Mouse (Mus musculus): Measurements from ENCODE around the gene Xaf1. TPM values are rescaled to one million over a fixed set of nuclear protein-coding genes. Genes with fewer than 3 reads are reported as not detected.

The Xaf1 gene
- polyA plus RNA-seq, 1 experiment from 2014 or later, result 4.9 TPM

DNA sequence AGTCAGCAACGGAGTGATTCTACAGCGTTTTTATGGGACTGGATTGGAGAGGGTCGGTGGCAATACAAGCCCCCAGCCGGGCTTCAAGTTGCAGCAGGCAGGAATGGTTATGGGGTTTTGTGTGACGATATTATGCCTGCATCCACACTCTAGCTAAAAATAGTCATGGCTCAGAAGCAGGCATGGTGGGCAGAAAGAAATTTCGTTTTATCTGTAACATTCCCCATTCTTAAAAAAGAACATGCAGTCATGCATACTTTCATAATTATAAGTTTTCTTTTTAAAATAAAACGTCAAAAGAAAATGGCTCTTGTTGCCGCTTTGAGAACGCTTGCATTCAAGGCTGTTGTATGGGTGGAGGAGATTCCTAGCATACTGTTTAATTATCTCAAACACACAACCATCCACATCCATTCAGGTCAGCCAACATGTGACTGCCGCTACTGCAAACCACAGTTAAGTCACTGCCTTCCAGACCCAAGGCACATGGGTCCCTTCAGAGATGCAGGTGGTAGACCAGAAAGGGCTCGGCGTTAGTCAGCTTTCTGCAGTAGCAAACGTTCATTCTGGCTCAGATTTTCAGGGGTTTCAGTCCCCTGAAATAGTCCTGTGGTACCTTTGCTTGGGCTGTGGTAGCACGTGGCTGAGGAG lies 16.8 kb upstream of the Xaf1 start:
- ATAC-seq, result no peak
- H3K36me3 ChIP-seq, result no peaks in the 10 kb centered on the region
- WGBS, result 83% methylated on average over 14 of the region's 14 CpGs
- H3K9ac ChIP-seq, result no peak overlapping the region
- H3K4me2 ChIP-seq (replicated peaks), result no peak overlapping the region
- H3K27ac ChIP-seq, result no peak overlapping the region
- H3K4me1 ChIP-seq (replicated peaks), result no peaks in the 10 kb centered on the region
- H3K4me3 ChIP-seq (replicated peaks), result no peak overlapping the region
- H3K27me3 ChIP-seq (replicated peaks), result no peaks in the 10 kb centered on the region
- H3K9me3 ChIP-seq, result no peaks in the 10 kb centered on the region

- no peak overlapping the region for H3K9ac ChIP-seq
- H3K4me1 ChIP-seq (replicated peaks), result no peaks in the 10 kb centered on the region
- H3K27ac ChIP-seq, result no peak overlapping the region
- H3K36me3 ChIP-seq, result no peaks in the 10 kb centered on the region
- WGBS, result 77% methylated on average over 6 of the region's 6 CpGs
- no peak overlapping the region for H3K4me3 ChIP-seq (replicated peaks)
- H3K27me3 ChIP-seq (replicated peaks), result no peaks in the 10 kb centered on the region
- no peaks in the 10 kb centered on the region for H3K9me3 ChIP-seq
- H3K4me2 ChIP-seq (replicated peaks), result no peak overlapping the region
- no peak for ATAC-seq
Measured at GRCm38 (mm10) chr11:72285971-72286480, 15.4 kb upstream of the Xaf1 start.

GRCm38 (mm10) chr11:72286651-72287050 lies 14.8 kb upstream of the Xaf1 start:
- WGBS, result 47% methylated on average over 3 of the region's 3 CpGs
- H3K4me2 ChIP-seq (replicated peaks), result no peak overlapping the region
- H3K27ac ChIP-seq, result no peak overlapping the region
- no peak overlapping the region for H3K9ac ChIP-seq
- no peaks in the 10 kb centered on the region for H3K9me3 ChIP-seq
- ATAC-seq, result no peak
- no peaks in the 10 kb centered on the region for H3K27me3 ChIP-seq (replicated peaks)
- H3K4me1 ChIP-seq (replicated peaks), result no peaks in the 10 kb centered on the region
- H3K4me3 ChIP-seq (replicated peaks), result no peak overlapping the region
- no peaks in the 10 kb centered on the region for H3K36me3 ChIP-seq

DNA sequence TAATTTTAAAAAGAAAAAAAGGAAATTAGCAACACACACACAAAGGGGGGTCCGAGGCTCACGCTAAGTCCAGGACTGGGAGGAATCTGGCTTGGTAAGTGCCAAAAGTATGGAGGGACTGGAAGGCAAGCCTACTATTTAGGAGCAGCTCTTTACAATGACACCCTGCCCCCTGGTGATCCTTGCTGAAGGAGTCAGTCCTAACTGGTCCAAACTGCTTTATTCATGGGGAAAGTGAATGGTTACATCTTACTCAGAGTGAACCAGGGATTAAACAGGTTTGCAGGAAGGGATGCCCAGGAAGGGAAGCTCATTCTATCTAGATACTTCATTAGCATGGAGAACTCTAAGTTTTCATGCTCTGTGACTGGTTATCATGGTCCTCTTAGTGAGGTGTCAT lies 14.3 kb upstream of the Xaf1 start:
- H3K4me1 ChIP-seq (replicated peaks), result no peaks in the 10 kb centered on the region
- H3K4me2 ChIP-seq (replicated peaks), result no peak overlapping the region
- no peak overlapping the region for H3K9ac ChIP-seq
- H3K27me3 ChIP-seq (replicated peaks), result no peaks in the 10 kb centered on the region
- H3K4me3 ChIP-seq (replicated peaks), result no peak overlapping the region
- WGBS, result 94% methylated on average over 2 of the region's 2 CpGs
- H3K9me3 ChIP-seq, result no peaks in the 10 kb centered on the region
- no peak for ATAC-seq
- H3K36me3 ChIP-seq, result no peaks in the 10 kb centered on the region
- H3K27ac ChIP-seq, result no peak overlapping the region

GRCm38 (mm10) chr11:72287543-72287942 lies 13.9 kb upstream of the Xaf1 start:
- H3K36me3 ChIP-seq, result no peaks in the 10 kb centered on the region
- H3K4me2 ChIP-seq (replicated peaks), result no peak overlapping the region
- H3K27ac ChIP-seq, result no peak overlapping the region
- ATAC-seq, result no peak
- H3K4me3 ChIP-seq (replicated peaks), result no peak overlapping the region
- no peak overlapping the region for H3K9ac ChIP-seq
- H3K4me1 ChIP-seq (replicated peaks), result no peaks in the 10 kb centered on the region
- H3K27me3 ChIP-seq (replicated peaks), result no peaks in the 10 kb centered on the region
- WGBS, result 80% methylated on average over 3 of the region's 3 CpGs
- no peaks in the 10 kb centered on the region for H3K9me3 ChIP-seq

- Histone ChIP-seq H3K27me3 (replicated peaks) (no peaks in the 10 kb centered on the region), H3K4me2 (replicated peaks) (no peak overlapping the region), H3K4me1 (replicated peaks) (no peaks in the 10 kb centered on the region), H3K9me3 (no peaks in the 10 kb centered on the region), H3K4me3 (replicated peaks) (no peak overlapping the region), H3K27ac (no peak overlapping the region), H3K9ac (no peak overlapping the region), H3K36me3 (no peaks in the 10 kb centered on the region)
- 91% methylated on average over 2 of the region's 2 CpGs for WGBS
- ATAC-seq, result no peak
Measured at GRCm38 (mm10) chr11:72293116-72293515, 8.3 kb upstream of the Xaf1 start.

- H3K36me3 ChIP-seq, result no peaks in the 10 kb centered on the region
- H3K9me3 ChIP-seq, result no peaks in the 10 kb centered on the region
- no peaks in the 10 kb centered on the region for H3K27me3 ChIP-seq (replicated peaks)
- H3K9ac ChIP-seq, result no peak overlapping the region
- H3K4me3 ChIP-seq (replicated peaks), result no peak overlapping the region
- H3K4me1 ChIP-seq (replicated peaks), result no peaks in the 10 kb centered on the region; the same call in 1 of the 2 replicates
- H3K4me2 ChIP-seq (replicated peaks), result peak overlapping the region; percentile 50
- ATAC-seq, result no peak
- 74% methylated on average over 7 of the region's 7 CpGs for WGBS
- no peak overlapping the region for H3K27ac ChIP-seq
Measured at GRCm38 (mm10) chr11:72302230-72302629, 801 bp downstream of the Xaf1 start.

DNA sequence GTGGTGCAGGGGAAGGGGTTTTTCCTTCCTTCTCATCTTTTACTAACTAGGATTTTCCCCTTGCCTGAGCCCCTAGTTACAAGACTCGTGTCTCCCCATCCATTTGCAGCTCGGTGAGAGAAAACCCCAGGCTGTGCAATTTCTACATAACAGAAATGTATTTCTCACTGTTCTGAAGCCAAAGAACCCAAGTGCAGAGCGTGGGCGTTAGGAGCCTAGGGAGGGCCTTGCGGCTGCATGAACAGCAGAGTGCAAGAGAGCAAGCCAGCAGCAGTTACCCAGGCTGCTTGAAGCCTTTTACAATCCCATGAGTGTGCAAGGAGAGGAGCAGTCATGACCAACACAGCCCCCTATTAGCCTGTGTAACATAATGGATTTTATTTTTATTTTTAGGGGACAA lies 6.0 kb downstream of the Xaf1 start:
- ATAC-seq, result no peak
- no peak overlapping the region for H3K9ac ChIP-seq
- no peaks in the 10 kb centered on the region for H3K27me3 ChIP-seq (replicated peaks)
- no peaks in the 10 kb centered on the region for H3K4me1 ChIP-seq (replicated peaks)
- H3K4me2 ChIP-seq (replicated peaks), result no peak overlapping the region
- no peaks in the 10 kb centered on the region for H3K36me3 ChIP-seq
- no peak overlapping the region for H3K4me3 ChIP-seq (replicated peaks)
- H3K27ac ChIP-seq, result no peak overlapping the region
- 85% methylated on average over 5 of the region's 5 CpGs for WGBS
- no peaks in the 10 kb centered on the region for H3K9me3 ChIP-seq

- Histone ChIP-seq H3K4me2 (replicated peaks) (no peak overlapping the region), H3K27me3 (replicated peaks) (peaks cover 5% of the 10 kb centered on the region), H3K9me3 (no peaks in the 10 kb centered on the region), H3K4me3 (replicated peaks) (no peak overlapping the region), H3K9ac (no peak overlapping the region), H3K27ac (no peak overlapping the region), H3K4me1 (replicated peaks) (no peaks in the 10 kb centered on the region), H3K36me3 (no peaks in the 10 kb centered on the region)
- WGBS, result 30% methylated on average over 2 of the region's 2 CpGs
- ATAC-seq, result no peak
Measured at GRCm38 (mm10) chr11:72308982-72309381, 7.6 kb downstream of the Xaf1 start.

GRCm38 (mm10) chr11:72310491-72310890 lies 9.1 kb downstream of the Xaf1 start:
- H3K36me3 ChIP-seq, result no peaks in the 10 kb centered on the region
- H3K4me2 ChIP-seq (replicated peaks), result no peak overlapping the region
- no peak overlapping the region for H3K9ac ChIP-seq
- H3K4me1 ChIP-seq (replicated peaks), result peaks cover 4% of the 10 kb centered on the region; the same call in 1 of the 2 replicates
- 75% methylated on average over 4 of the region's 4 CpGs for WGBS
- H3K9me3 ChIP-seq, result no peaks in the 10 kb centered on the region
- no peak overlapping the region for H3K27ac ChIP-seq
- no peak for ATAC-seq
- no peak overlapping the region for H3K4me3 ChIP-seq (replicated peaks)
- H3K27me3 ChIP-seq (replicated peaks), result peaks cover 13% of the 10 kb centered on the region

- no peak for ATAC-seq
Measured at GRCm38 (mm10) chr11:72311355-72312001, 10.0 kb downstream of the Xaf1 start.

DNA sequence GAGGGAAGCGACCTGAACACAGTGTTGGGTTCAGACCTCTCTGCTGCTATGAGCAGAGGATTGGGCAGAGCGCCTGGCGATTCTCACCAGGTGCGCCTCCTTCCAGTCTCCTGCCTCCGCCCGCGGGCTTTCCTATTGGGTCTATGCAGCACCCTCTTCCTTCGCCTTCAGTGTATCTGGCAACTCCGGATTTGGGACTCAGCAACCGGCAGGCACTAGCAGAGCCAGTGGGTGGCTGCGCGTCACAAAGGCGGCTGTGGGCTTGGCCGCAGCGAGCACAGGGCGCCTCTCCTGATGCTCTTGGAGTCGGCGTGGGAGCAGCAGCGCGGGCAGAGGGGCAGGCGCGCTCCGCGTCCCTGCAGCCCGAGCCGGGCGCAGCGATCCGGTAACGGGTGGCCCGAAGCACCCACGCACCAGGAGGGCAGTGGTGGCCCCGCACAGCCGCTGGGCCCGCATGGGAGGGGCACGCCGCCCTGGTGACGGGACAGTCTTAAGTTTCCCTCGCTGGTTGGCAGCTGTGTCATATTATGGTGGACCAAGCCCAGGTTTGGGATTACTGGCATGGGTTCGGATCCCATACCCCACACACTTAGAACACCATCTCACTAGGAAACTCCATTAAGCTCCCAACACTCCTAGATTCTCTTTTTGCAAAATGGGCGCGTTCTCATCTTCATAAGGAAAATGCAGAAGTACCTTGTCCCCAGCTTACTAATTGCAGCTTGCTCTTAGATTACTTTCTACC lies 12.9 kb downstream of the Xaf1 start, which contains the start of gene Fbxo39:
Gene Fbxo39, plus strand, starts transcription at position 294 of the 745 bp plus-strand sequence.
- peaks cover 4% of the 10 kb centered on the region; the same call in 1 of the 2 replicates for H3K4me1 ChIP-seq (replicated peaks)
- H3K9ac ChIP-seq, result no peak within 1 kb of the TSS
- peaks cover 13% of the 10 kb centered on the region for H3K27me3 ChIP-seq (replicated peaks)
- H3K9me3 ChIP-seq, result no peaks in the 10 kb centered on the region
- H3K4me3 ChIP-seq (replicated peaks), result peak within 1 kb of the TSS; percentile 15
- ATAC-seq, result no peak
- H3K27ac ChIP-seq, result no peak within 1 kb of the TSS
- 8% methylated on average over 42 of the region's 42 CpGs for WGBS
- no peaks in the 10 kb centered on the region for H3K36me3 ChIP-seq
- H3K4me2 ChIP-seq (replicated peaks), result peak within 1 kb of the TSS; percentile 62

More at GRCm38 (mm10) chr11:72311355-72312001, 10.0 kb downstream of the Xaf1 start:
- Histone ChIP-seq H3K4me2 (replicated peaks) (no peak overlapping the region), H3K27ac (no peak overlapping the region), H3K4me1 (replicated peaks) (peaks cover 4% of the 10 kb centered on the region; the same call in 1 of the 2 replicates), H3K36me3 (no peaks in the 10 kb centered on the region), H3K9me3 (no peaks in the 10 kb centered on the region), H3K27me3 (replicated peaks) (peaks cover 13% of the 10 kb centered on the region), H3K9ac (no peak overlapping the region), H3K4me3 (replicated peaks) (no peak overlapping the region)
- WGBS, result 73% methylated on average over 10 of the region's 10 CpGs
